Mouse (Mus musculus) fat pad, adult 2 months (tissue): Measurements from ENCODE around the gene Rad21l.

ENCODE experiments used
- DNase-seq: peaks from one replicate; pipeline ENCODE4 v3.0.0-alpha.2; 2011; ENCODE audit warnings: low read depth, low spot score; ENCODE audit errors: extremely low read depth

The Rad21l gene

DNA sequence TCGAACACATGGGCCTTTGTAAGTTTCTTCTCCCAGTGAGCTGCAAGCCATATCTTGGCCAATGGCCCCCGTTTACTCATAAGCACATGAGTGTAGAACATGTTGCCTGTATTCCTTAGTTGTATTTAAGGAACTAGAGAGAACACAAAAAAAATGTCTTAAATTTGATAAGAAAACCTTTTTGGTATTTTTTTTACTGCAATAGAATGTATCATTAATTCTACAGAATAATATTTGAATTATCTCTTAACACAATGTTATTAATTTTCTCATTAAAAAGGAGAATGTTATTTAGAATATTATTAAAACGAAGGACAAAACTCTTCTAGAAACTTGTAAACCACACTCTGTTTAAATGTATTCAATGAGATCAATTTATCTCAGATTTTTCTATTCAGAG, at the start of gene Rad21l:
Rad21l (minus strand) TSS at position 101 of the 400 bp plus-strand sequence.
- no peak for DNase-seq

DNA sequence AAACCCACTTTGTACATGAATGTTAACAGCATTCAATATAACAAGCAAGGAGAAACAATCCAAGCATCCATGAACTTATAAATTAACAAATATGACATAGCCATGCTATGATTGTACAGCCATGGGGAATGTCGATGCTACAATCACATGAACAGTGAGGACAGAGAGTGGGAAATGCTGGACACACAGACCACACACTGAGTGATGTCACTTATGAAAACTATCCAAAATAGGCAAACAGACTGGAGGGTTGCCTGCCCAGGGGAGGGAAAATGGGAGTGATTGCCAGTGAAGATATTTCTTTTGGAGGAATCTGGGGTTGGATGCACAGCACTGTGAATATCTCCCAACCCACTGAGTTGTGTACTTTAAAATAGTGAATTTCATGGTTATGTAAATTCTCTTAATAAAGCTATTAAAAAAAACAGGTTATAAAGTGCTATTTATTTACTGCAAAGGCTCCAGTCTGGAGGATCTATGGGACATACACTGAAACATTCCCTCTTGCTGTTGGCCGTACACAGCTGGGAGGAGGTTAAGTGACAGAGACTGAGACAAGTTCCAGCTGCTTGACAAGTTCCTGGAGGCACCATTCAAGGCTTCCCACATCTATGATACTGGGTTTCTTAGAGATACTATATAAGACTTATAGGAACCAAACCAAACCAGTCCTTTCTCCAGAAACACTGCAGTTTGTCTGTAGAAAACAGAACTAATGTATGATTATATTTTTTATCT, 48.2 kb upstream of the Rad21l start:
- no peak for DNase-seq

DNA sequence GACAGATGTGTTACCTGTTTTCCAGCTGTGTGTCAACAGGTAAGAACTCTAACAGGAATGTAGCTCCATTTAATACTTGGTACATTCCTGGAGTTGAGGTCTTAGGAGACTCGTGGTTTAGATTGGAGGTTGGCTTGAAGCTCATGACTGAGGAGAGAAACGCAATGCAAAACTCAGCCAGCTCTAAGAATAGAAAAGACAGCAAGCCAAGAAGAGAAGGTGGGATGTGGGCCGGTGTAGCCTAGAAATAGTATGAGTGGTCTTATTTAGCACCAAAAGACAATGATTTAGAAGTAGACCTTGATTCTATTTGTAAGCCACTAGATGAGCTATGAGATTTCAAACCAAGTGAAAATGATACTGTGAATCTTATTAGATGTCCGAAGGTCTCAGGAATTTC, 47.2 kb upstream of the Rad21l start:
- no peak for DNase-seq

DNA sequence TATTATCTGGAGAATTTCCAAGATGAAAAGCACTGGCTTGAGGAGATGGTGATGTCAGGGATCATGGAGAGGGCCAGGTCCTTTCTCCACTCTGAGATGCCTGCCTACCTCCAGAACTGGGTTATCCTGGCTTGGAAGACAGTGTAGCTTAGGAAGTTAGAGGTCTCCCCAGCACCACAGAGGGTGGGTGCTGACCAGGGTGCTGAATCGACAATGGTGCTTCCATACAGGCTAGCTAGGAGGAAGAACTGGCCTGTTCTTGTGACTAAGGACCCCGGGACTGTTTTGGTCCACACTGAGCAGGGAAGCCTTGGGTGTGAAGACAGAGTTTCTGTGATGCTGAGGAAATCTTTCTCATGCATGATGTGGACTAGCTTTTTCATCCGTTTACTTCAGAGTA, 44.3 kb upstream of the Rad21l start:
- DNase-seq: no peak

DNA sequence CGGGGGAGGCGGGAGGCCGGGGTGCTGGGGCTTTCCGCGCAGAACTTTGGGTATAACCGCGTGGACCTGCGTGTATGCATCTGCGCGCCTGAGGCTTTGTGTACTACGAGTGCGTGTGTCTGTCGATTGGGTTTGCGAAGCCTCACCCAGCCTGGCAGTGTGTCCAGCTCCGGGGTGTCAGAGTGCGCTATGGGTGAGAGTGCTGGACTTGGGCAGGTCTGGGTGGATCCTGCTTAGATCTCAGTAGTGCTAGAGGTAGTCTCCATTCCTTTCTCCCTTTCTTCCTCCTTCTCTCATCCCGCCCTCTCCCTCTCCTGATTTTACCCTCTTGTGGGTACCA, 34.5 kb upstream of the Rad21l start:
- DNase-seq: no peak

DNA sequence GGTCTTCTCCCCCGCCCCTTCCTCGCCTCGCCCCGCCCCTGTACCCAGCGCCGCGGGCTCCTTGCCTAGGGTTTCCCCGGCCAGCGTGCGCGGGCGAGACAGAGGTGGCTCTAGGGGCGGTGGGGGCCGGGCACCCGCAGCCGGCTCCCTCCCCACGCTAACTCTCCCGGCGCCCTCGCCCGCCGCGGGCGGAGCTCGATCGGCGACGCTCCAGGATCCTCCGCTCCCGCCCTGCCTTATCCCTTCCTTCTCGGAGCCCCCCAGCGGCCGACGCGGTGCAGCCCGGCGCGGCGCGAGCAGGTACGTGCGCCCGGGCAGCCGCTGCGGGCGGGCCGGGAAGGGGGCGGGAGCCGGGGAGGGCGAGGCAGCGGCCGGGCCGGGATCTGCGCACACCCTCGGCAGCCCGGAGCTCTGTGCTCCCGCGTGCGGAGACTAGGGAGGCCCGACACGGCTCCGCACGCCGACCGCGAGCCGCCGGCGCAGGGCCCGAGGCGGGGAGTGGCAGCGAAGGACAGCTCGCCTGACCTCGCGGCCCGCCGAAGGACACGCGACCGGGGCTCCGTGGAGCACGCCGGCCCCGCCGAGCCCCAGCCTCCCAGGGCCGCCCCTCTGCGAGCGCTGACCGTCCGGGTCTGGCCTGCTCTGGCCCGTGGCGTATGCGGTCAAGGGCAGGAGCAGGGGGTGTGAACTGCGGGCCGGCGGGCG, 34.0 kb upstream of the Rad21l start:
- no peak for DNase-seq

DNA sequence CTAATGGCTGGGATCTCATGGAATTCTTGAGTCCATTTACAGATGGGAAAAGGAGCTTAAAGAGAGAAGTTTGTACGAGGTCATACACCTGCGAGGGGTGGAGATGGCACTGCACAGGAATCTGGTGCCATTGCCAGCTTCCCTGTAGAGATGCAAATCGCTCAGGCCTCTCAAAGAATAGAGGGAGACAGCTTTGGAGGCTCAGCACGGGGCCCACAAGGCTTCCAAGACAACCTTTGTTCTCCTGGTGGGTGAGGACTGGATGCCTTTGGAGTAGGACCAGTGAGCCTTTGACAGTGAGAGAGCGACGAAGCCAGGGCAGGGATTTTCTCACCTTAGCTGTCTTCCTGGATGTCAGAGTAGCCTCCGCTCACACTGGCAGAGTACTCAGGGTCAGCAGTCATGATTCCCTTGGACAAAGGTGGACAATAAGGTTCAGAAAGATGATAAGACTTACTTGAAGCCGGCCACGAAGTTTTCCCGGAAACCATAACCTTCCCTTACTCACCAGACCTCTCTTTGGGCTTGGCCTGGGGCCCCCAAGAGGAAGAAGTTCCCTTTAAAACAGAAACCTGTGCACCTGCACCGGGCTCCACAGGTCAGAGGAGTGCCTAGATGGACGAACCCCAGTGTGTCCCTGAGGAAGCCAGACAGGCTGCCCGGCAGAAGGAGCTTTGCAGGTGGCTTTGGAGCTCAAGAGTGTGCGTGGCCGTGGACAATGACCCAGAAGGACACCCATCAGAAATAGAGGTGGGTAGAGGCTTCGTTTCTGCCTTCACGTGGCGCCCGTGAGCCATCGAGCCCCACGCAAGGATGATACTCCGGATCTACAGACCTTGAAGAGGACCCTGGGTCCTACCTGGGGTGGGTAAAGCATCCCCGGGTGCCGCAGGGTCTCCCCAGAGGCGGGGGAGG, 33.2 kb upstream of the Rad21l start, which contains the start of gene Tmem74b:
Tmem74b (plus strand) TSS at position 778 of the 915 bp plus-strand sequence.
- no peak for DNase-seq

DNA sequence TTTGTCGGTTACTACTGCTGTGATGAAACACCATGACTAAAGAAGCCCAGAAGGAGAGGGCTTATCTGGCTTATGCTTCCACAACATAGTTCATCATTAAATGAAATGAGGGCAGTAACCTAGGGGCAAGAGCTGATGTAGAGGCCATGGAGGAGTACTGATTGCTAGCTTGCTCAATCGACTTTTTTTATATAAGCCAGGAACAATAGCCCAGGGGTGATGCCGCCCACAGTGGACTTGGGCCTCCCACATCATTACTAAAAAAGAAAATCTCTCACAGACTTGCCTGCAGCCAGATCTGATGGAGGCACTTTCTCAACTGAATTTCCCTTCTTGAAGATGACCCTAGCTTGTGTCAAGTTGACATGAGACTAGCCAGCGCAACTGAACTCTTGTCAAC, 14.6 kb upstream of the Rad21l start:
- DNase-seq: peak; percentile 91

DNA sequence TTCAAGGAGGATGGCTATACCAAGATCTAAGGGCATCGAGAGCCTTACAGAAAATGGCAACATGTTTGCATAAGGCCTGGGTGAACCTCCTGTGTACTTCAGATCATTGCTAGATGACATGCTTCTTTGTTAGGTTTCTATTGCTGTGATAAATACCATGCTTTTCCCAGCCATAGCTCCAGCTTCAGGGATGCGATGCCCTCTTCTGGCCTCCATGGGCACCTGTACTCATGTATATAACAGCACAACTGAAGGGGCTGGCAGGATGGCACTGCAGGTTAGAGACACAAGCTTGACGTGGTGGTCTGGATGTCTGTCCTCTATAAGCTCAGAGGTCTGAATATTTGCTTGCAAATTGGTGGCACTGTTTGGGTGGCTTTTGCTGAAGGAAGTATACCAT, 14.0 kb upstream of the Rad21l start:
- no peak for DNase-seq

DNA sequence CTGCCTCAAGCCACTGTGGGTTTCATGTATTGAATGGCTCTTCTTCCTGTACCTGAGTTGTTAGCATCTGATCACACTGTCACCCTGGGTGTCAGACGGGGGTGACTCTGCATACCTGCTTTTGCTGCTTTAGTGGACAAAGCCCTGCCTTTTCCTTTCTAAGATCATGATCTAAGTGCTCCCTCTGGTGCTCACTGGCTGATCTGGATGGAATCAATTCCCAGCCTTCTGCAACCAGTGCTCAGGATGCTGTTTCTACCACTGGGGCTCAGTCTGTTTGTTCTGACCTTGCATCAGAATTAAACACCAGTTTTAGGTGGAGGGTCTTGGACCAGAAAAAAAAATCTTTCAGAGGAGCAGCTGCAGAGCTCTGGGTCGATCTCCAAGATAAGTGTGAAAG, 7.9 kb upstream of the Rad21l start:
- no peak for DNase-seq

DNA sequence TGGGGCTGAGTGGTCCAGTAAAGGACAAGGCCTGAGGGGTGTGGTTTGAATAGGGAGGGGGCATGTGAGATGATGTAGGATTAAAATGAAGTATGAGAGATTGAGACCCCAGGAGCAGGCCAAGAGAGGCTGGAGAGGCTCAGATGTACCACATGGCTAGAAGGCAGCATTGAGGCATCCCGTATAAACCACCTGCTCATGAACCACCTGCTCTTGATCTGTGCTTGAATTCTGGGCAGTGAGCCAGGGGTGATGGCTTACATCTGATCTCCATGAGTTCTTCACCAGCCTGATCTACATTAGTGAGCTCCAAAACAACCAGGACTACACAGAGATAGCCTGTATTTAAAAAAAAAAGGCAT, 2.6 kb upstream of the Rad21l start:
- DNase-seq: no peak

DNA sequence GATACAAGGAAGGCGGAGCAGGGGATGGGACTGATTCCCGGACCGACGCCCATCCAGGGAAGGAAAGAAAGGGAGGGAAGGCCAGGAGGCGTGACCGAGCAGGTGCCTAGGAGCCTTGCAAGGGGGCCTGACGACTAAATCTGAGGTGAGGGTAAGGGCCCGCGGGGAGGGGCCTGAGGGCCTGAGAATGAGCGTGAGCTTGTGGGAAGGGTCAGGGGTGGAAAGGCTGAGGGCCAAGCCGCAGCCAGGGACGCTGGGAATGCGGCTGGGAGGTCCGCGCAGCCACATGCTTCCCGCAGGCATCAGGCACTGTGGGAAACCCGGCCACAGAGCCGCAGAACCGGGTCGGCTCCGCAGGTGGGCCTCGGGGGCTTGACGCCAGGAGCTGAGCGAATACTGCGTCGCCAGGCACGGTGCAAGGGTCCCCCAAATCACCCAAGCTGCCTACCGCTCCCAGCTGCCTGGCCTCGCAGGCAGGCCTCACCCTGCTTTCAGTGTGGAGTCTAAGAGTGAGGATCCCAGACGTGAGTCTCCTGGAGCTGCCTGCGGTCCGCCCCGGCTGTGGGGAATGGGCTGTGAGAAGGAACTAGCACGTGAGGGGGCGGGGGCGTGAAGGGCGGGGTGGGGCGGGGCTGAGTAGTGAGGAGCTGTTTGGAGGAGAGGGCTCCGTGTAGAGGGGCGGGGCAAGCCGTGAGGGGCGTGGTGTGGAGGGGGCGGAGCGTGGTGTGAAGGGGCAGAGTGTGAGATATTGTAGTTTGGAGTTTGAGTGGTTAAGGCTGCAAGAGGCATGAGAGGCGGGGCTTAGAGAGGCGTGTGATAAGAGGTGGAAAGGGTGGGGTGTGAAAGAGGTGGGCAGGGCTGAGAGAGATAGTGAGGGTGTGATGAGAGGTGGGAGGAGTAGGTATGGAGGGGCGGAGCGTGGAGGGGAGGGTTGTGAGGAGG, 2.0 kb upstream of the Rad21l start:
- no peak for DNase-seq

DNA sequence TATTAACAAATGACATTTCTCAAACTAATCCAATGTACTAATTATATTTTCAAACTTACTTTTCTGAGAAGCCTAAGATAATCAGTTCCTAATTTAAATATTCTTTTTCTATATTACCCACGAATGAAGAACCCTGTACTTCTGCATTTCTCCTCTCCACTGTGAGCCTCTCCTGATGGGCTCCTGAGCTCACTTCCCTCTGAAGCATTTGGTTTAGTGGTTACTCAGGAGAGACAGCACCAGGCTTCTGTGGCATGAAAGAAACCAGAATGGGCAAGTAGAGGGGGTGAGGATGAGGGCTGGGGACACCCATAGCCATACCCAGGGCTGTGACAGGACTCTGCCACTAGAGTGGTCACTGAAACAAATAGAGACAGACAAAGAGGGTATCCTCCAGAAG, 16.3 kb downstream of the Rad21l start:
- DNase-seq: no peak

DNA sequence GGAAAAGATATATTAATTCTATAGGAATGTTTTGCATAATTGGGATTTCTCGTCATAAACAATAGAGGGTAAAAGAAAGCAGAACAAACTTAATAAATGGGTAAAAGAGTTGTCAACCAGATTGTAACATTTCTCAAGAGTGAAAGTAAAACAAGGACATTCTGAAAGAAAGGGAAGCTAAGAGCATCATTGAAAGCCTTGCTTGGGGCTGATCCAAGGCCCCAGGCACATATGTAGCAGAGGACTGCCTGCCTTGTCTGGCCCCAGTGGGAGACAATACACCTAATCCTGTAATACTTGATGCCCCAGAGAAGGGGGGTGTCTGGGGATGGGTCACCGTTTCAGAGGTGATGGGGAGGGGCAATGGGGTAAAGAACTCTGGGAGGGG, 32.3 kb downstream of the Rad21l start:
- no peak for DNase-seq

DNA sequence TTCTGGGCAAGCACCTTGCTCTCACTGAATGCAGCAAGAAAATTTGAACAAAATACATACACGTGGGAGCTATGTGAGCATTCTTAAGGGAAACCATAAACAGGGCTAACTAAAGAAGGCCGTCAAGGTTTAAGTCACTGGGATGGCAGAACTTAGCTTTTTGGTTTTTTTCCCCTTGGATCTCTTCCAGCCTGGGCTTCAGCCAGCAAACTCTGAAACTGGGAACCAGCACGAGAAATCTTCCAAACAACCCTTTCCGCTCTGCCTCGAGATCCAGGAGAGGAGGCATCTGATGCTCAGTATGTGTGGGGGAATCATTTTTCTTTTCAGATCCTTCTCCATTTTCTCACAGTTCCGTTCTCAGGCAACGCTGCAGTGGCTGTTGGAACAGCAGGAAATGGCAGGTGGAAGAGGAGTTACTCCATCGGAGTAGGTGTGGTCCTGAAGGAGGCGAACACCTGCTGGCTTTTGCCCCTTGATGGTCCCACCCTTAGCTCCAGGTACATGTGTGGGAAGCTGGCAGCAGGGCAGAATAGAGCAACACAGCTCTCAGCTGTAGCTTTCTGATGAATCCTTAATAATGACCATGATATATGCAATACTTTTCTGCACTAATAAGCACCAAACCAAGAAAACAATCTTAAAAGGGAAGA, 32.8 kb downstream of the Rad21l start:
- DNase-seq: no peak

DNA sequence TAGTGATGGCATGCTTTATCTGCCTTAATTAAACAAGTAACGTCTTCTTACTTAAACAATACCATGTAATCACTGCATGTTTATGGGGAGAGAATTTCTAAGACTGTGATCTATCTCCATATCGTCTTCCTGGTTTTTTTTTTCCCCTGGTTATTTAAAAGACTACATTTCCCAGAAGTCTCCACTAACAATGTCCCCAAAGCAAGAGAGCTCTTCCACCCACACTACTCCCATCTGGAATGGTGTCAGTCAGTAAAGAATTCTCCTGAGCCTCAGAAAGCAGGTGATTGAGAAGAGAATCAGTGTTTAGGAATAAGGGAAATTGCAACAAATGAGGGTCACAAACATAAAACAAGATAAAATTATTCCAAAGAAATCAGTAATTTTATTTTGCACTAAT, 33.4 kb downstream of the Rad21l start:
- DNase-seq: no peak

DNA sequence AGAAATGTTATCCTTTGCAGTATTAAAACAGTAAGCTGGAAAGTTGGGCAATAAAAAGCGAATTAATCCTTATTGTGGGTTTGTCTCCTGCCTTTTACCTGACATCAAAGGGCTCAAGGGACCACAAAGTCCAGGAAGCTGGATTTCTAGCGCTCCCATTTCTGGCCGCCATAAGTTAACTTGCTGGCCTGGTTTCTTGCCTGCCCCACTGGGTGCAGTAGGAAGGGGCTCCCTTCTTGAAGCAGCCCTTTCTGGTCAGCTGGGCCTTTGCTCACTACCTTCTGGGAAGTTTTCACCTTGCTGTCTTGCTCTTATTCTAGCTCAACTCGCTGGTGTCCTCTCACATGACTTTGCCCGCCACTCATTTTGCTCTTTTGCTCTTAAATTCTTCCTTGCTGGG, 35.4 kb downstream of the Rad21l start:
- no peak for DNase-seq

DNA sequence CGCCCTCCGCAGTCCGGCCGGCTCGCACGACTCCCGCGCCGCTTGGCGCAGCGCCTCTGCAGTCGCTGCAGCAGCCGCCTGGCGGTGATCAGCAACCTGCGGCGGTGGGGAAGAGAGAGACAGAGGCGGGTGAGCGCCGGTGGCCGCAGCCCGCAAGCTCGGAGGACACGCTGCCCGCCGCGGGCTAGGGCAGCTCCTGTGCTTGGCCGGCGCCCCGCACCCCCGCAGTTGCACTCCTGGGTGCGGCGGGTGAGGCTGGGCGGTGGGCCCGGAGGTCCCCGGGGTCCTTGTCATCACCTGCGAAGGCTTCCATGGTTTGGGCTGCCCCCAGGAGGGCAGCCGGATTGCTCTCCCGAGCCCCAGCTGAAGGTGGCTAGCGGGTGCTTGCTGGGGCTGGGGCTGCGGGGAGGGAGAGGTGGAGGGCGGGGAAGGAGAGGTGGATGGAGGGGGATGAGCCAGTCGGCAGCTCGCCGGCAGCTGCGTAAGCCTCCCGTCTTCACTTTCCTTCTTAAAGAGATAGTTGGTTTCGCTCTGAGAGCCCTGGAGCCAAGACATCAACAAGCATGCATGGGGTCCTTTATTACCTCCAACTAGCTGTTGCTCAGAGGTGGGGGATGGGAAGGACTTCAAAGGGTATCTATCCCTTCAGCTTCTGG, 36.0 kb downstream of the Rad21l start, which contains the start of gene Snph:
Snph (minus strand) TSS at position 435 of the 656 bp plus-strand sequence.
- no peak for DNase-seq

DNA sequence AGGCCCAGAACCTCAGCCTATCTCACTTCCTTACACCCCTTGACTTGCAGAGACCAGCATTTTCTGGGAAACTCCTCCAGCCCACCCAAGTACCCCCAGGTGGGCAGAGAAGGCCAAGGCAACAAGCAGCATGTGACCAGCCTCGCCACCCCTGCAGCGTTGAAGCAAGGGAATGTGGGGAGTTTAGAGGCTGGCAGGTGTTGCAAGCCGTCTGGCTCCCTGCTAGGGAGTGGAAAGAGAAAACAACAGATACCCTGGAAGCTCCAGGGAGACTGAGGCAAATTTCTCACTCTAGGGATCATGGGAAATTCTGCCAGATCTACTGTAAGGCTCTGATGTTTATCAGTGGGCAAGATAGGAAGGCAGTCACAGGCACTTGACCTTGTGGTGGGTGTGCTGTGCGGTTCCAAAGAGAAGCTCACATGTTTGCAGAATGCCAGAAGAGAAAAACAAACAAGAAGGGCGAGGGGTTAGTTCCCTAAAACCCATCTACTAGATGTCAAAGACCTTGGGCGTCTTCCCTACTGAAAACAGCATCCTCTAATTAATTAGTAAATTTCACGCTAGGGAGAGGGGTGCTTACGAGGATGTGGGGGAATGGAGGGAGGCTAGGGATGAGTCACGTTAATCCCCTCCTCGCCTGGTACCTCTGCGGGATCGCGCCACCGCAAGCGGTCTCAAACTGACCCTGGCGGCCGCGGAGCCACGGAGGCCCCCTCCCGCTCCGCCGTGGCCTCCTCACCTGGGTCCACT, 36.8 kb downstream of the Rad21l start:
- no peak for DNase-seq
